1 mouse cellular context compared by ENCODE assay signal in the genomic region with DNA sequence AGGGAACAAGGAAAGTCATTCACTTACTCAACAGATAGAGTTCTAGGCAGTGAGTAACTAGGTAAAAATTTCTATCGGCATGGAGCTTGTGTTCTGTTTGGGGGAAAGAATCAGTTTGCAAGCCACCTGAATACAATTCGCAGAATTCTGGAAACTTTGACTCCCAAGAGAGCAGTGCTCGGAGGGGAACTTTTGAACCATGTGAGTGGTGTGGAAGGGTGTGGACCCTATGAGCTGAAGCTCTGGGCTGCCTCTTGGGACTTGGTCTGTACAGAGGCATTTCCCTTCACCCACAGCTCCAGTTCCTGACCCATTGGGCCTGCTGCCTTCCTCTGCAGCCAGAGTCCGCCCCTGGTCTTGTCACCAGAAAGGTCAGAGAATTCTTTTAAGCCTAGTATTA.
A peak's percentile ranks its signal among the peaks of the same experiment; 100 is the strongest.
TF ChIP-seq lines count a peak whose summit lies in the region.

No protein-coding gene starts in this region.

TF ChIP-seq in CH12.LX, 34 proteins besides CTCF, POLR2A, EP300 and RAD21 (continued from another document):
- 0 out of 2 replicates have a peak, but pooled peaks have one; percentile 72 for TF ChIP-seq KAT2A (IDR thresholded peaks at IDR 0.05; ENCODE audit: insufficient replicate concordance, low read length)
- no peak for TF ChIP-seq NELFE (IDR thresholded peaks at IDR 0.05; ENCODE audit: low read depth, low read length)
